Mouse (Mus musculus): Measurements from ENCODE around the gene Bmpr1b.

DNA sequence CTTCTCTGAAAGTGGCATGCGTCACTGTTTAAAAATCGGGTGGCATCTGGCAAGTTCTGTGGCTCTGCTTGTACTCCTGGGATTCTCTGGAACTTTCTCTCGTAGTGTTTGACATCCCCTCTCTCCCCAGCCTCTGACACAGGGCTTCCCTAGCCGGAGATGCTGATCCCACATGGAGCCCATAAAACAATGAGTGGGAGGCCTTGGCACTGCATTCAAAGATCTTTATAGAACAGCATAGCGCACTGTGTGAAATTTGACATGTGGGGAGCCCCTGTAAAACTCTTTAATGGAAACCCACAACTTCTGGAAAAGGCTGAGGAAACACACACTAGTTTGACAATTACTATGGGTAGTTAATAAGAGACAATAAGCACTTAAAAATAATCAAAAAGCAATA is 126.2 kb downstream of the Bmpr1b start:
- no peak for TF ChIP-seq CTCF (IDR thresholded peaks at IDR 0.05; ENCODE audit: control insufficient read depth, insufficient read depth, low read length)
- TF ChIP-seq POLR2A (IDR thresholded peaks at IDR 0.05; ENCODE audit: borderline replicate concordance, control insufficient read depth, low read depth, low read length), result no peak
